Mouse (Mus musculus) cerebellum, adult 2 months (tissue): ENCODE results near the gene Nadk.

ENCODE experiments used
- CTCF ChIP-seq: fragments of 200-500 bp; IDR thresholded peaks from 2 replicates; pipeline ENCODE4 v1.5.1; 2011; ENCODE audit warnings: low read depth, mild to moderate bottlenecking, control low read depth, low read length, moderate library complexity, borderline replicate concordance; ENCODE audit not compliant: insufficient read depth
- POLR2A ChIP-seq: fragments of 200-500 bp; IDR thresholded peaks from 2 replicates; pipeline ENCODE4 v1.6.1; 2011; ENCODE audit warnings: low read length, control low read depth, borderline replicate concordance; ENCODE audit not compliant: insufficient read depth

- TF ChIP-seq POLR2A (no peak), CTCF (no peak)
These were observed 12.8 kb downstream of the Nadk start for GRCm38 (mm10) chr4:155574931-155575330.
